Mouse (Mus musculus) spleen, adult 2 months (tissue): Measurements from ENCODE around the gene Ephb1. TPM values are rescaled to one million over a fixed set of nuclear protein-coding genes. Genes with fewer than 3 reads are reported as not detected.

Experiments used
- DNase-seq, 2 experiments: peaks; one replicate each; pipeline versions ENCODE4 v3.0.0 to v3.0.0-alpha.2; 2012 to 2021; ENCODE audit warnings: low spot score in 2 of 2, low read depth in 1 of 2
- H3K27ac ChIP-seq: fragments of 200-500 bp; 2 replicates; pipeline ENCODE4 v1.5.1; 2012; ENCODE audit warnings: low read length, inconsistent platforms; ENCODE audit not compliant: insufficient read depth
- H3K27me3 ChIP-seq: fragments of 200-500 bp; 2 replicates; pipeline ENCODE4 v1.6.1; 2012; ENCODE audit warnings: mild to moderate bottlenecking, moderate library complexity, low read length, inconsistent platforms; ENCODE audit not compliant: control insufficient read depth, insufficient read depth
- H3K36me3 ChIP-seq: fragments of 200-500 bp; 2 replicates; pipeline ENCODE4 v1.6.1; 2012; ENCODE audit warnings: mild to moderate bottlenecking, low read length, inconsistent platforms; ENCODE audit not compliant: control insufficient read depth, insufficient read depth
- H3K4me1 ChIP-seq: fragments of 200-500 bp; 2 replicates; pipeline ENCODE4 v1.6.1; 2011; ENCODE audit warnings: inconsistent platforms; ENCODE audit not compliant: control insufficient read depth, insufficient read depth, insufficient read length
- H3K4me3 ChIP-seq: fragments of 200-500 bp; 2 replicates; pipeline ENCODE4 v1.5.1; 2011; ENCODE audit warnings: mild to moderate bottlenecking, inconsistent platforms; ENCODE audit not compliant: insufficient read depth, insufficient read length; ENCODE audit errors: extremely low read depth
- CTCF ChIP-seq: fragments of 200-500 bp; IDR thresholded peaks from 2 replicates; pipeline ENCODE4 v1.5.1; 2011; ENCODE audit warnings: mild to moderate bottlenecking, inconsistent platforms; ENCODE audit not compliant: insufficient read depth, insufficient read length, insufficient replicate concordance; ENCODE audit errors: extremely low read depth
- POLR2A ChIP-seq: fragments of 200-500 bp; IDR thresholded peaks from 2 replicates; pipeline ENCODE4 v1.6.1; 2011; ENCODE audit warnings: low read depth, low read length, inconsistent platforms
- WGBS: fragments of 180-500 bp; shearing (Covaris S2); methylation state at CpG from one replicate; pipeline ENCODE4 v1.1.7; 2018; 5-methylcytosine and 5-hydroxymethylcytosine counted together
- polyA plus RNA-seq: library from polyadenylated mRNA; depleted of rRNA; stranded (reverse); fragments of >200 nt; gene quantifications from 2 replicates; pipeline ENCODE4 v1.2.3, GENCODE M21; 2012

Gene Ephb1
- polyA plus RNA-seq, 1 experiment, result 0.32 TPM

DNA sequence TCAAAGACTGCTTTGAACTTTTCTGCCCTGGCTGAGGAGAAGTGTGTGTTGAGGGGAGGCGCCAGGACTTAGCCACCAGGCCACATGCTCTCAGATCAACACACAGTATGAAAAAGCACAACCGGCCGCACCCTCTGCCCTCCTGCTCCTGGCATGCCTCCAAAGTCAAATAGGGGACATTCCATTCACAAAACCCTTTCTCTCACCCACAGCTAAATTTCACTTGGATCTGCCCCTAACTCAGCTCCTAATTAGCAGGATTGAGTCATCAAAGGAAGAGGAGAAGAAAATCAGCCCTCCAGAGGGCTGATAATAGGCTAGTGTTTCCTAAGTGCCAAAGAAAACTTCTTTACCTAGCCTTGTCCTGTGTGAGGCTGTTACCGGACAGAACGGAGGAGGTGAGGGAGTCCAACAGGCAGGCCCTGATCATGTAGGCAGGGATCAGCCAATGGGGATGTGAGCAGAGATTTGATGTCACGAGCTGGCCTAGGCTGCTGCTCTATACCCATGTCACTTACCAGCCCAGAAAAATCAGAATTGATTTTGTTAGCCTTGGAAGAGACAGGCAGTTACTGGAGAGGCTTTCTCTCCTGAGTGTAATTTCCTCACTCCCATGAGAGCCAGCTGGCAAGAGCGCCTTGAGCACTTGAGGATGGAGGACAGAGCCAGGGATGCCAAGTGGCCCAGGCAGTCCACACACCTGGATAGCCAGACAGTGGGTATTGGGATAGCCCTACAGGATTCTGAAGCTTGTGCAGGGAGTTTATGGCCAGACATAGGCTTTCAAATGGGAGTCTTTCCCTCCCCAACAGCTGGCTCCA, 137.5 kb downstream of the Ephb1 start:
- no peak for DNase-seq
- 80% methylated on average over 7 of the region's 7 CpGs for WGBS
- TF ChIP-seq POLR2A (no peak), CTCF (no peak)
- no peaks in the 10 kb centered on the region for H3K4me1 ChIP-seq
- H3K27me3 ChIP-seq, result no peaks in the 10 kb centered on the region
- H3K27ac ChIP-seq, result no peak overlapping the region
- no peaks in the 10 kb centered on the region for H3K36me3 ChIP-seq
- no peak overlapping the region for H3K4me3 ChIP-seq

DNA sequence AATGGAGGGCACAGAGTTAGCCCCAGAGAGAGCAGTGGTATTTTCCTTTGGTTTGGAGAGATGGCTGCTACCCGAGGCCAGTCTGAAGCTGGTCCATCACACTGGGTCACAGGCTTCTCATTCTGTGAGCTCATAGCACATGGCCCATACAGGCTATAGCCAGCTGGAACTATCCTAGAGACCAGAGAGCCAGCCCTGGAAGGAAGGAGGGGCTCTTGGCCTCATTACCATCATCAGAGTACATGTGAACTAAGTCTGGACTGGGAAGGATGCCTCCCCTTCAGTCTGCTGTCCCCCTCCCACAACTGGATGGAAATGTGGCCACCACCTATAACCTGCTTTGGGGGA, 142.5 kb downstream of the Ephb1 start:
- TF ChIP-seq CTCF (no peak), POLR2A (no peak)
- no peaks in the 10 kb centered on the region for H3K27me3 ChIP-seq
- WGBS, result 44% methylated on average over 1 of the region's 1 CpGs

GRCm38 (mm10) chr9:102211296-102212035, 143.0 kb downstream of the Ephb1 start:
- 65% methylated on average over 10 of the region's 10 CpGs for WGBS
- H3K4me3 ChIP-seq, result no peak overlapping the region
- TF ChIP-seq CTCF (no peak), POLR2A (no peak)
- no peak overlapping the region for H3K27ac ChIP-seq
- H3K27me3 ChIP-seq, result no peaks in the 10 kb centered on the region
- H3K4me1 ChIP-seq, result no peaks in the 10 kb centered on the region
- H3K36me3 ChIP-seq, result no peaks in the 10 kb centered on the region
- no peak for DNase-seq

More for the DNA sequence above, 142.5 kb downstream of the Ephb1 start:
- no peak for DNase-seq
- no peak overlapping the region for H3K4me3 ChIP-seq
- H3K36me3 ChIP-seq, result no peaks in the 10 kb centered on the region
- no peaks in the 10 kb centered on the region for H3K4me1 ChIP-seq
- no peak overlapping the region for H3K27ac ChIP-seq

GRCm38 (mm10) chr9:102205518-102205917, 149.0 kb downstream of the Ephb1 start:
- TF ChIP-seq POLR2A (no peak), CTCF (no peak)
- Histone ChIP-seq H3K27ac (no peak overlapping the region), H3K4me1 (no peaks in the 10 kb centered on the region), H3K27me3 (no peaks in the 10 kb centered on the region), H3K4me3 (no peak overlapping the region), H3K36me3 (no peaks in the 10 kb centered on the region)
- DNase-seq, result no peak
- 64% methylated on average over 3 of the region's 3 CpGs for WGBS

DNA sequence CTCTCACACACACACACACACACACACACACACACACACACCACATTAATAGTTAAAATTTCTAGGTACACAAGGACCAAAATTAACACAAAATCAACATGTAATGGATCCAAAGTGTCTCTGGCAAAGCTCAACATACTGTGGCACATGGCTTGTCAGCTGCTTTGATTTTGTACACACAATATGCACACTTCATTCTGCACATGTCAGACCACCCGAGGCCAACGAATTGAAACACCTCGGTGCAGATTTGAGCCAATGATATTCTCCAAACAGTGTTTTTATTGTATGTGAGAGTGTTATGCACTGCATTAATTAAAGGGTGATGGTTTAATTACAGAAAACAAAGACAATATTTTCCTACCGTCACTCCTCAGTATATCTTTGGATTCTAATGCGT, 152.6 kb downstream of the Ephb1 start:
- Histone ChIP-seq H3K27ac (no peak overlapping the region), H3K27me3 (no peaks in the 10 kb centered on the region), H3K4me1 (no peaks in the 10 kb centered on the region), H3K36me3 (no peaks in the 10 kb centered on the region), H3K4me3 (no peak overlapping the region)
- no peak for TF ChIP-seq CTCF
- no peak for TF ChIP-seq POLR2A
- DNase-seq, result no peak
- WGBS, result 90% methylated on average over 5 of the region's 5 CpGs

- DNase-seq, result no peak
- WGBS, result 87% methylated on average over 6 of the region's 6 CpGs
- Histone ChIP-seq H3K36me3 (no peaks in the 10 kb centered on the region), H3K27ac (no peak overlapping the region), H3K4me1 (no peaks in the 10 kb centered on the region), H3K4me3 (no peak overlapping the region), H3K27me3 (no peaks in the 10 kb centered on the region)
- TF ChIP-seq CTCF (no peak), POLR2A (no peak)
Observed at GRCm38 (mm10) chr9:102196856-102197255, 157.6 kb downstream of the Ephb1 start.

GRCm38 (mm10) chr9:102194063-102194462, 160.4 kb downstream of the Ephb1 start:
- Histone ChIP-seq H3K4me1 (no peaks in the 10 kb centered on the region), H3K27ac (no peak overlapping the region), H3K4me3 (no peak overlapping the region), H3K27me3 (no peaks in the 10 kb centered on the region), H3K36me3 (no peaks in the 10 kb centered on the region)
- DNase-seq, result no peak
- 86% methylated on average over 4 of the region's 4 CpGs for WGBS
- no peak for TF ChIP-seq POLR2A
- no peak for TF ChIP-seq CTCF
